Mouse (Mus musculus) lung, postnatal 25 days (tissue): ENCODE measurements around the gene Cox6a1.

ENCODE experiments used
- DNase-seq: peaks from one replicate; pipeline ENCODE4 v3.0.0; 2022; ENCODE audit warnings: low spot score

Cox6a1 gene

GRCm38 (mm10) chr5:115300792-115301614, 47.8 kb downstream of the Cox6a1 start, which contains the start of gene Dynll1:
Gene Dynll1 (minus strand): TSS chr5:115300999.
- DNase-seq, result peak; percentile 99

GRCm38 (mm10) chr5:115300035-115300744, 48.6 kb downstream of the Cox6a1 start:
- DNase-seq, result peak; percentile 60

- no peak for DNase-seq
Observed at GRCm38 (mm10) chr5:115296347-115296746, 52.4 kb downstream of the Cox6a1 start.
